Mouse (Mus musculus): ENCODE measurements around the gene Xrcc1.

- TF ChIP-seq CTCF (IDR thresholded peaks at IDR 0.05; ENCODE audit: low read depth) (no peak), EP300 (IDR thresholded peaks at IDR 0.05; ENCODE audit: low read depth) (no peak)
Measured at GRCm38 (mm10) chr7:24584876-24585275, 38.8 kb downstream of the Xrcc1 start.
